17 mouse cellular contexts compared by ENCODE assay signal in genomic region chr13:108337340-108337739, GRCm38 (mm10).
"Had no signal": no experiment of that assay in that cellular context is flagged by ENCODE, and none has a peak within 500 bp of the region (broad histone marks: within the 10 kb centered on the region; RNA-seq: fewer than 3 reads in every experiment).

No protein-coding gene starts in this region.

- H3K27ac ChIP-seq: lung, embryonic 15.5 days; macrophage; midbrain, embryonic 13.5 days; midbrain, embryonic 15.5 days; neural tube, embryonic 12.5 days; stomach, embryonic 15.5 days; stomach, postnatal 0 days had no signal

- H3K9me3 ChIP-seq: lung, embryonic 15.5 days; megakaryocyte, embryonic 14.5 days; midbrain, embryonic 13.5 days; midbrain, embryonic 15.5 days; neural tube, embryonic 12.5 days; stomach, embryonic 15.5 days had no signal

- H3K36me3 ChIP-seq: midbrain, embryonic 13.5 days; midbrain, embryonic 15.5 days; stomach, embryonic 15.5 days had no signal

- H3K4me1 ChIP-seq: midbrain, embryonic 13.5 days; midbrain, embryonic 15.5 days; neural tube, embryonic 12.5 days had no signal

- H3K27me3 ChIP-seq: lung, embryonic 15.5 days; megakaryocyte, embryonic 14.5 days; midbrain, embryonic 13.5 days; midbrain, embryonic 15.5 days; neural tube, embryonic 12.5 days; stomach, embryonic 15.5 days had no signal

- DNase-seq: liver, postnatal 0 days; lung, adult 2 months; lung, postnatal 14 days; lung, postnatal 36 days; right cerebral cortex, postnatal 14 days; thymus, adult 2 months; thymus, postnatal 25 days; thymus, postnatal 4 days had no signal

- H3K9ac ChIP-seq: liver, postnatal 0 days; lung, embryonic 15.5 days; midbrain, embryonic 13.5 days; midbrain, embryonic 15.5 days; neural tube, embryonic 12.5 days; stomach, embryonic 15.5 days had no signal

- H3K4me2 ChIP-seq: lung, embryonic 15.5 days; midbrain, embryonic 11.5 days; midbrain, embryonic 13.5 days; midbrain, embryonic 15.5 days; neural tube, embryonic 12.5 days; stomach, embryonic 15.5 days had no signal

- H3K4me3 ChIP-seq: lung, embryonic 15.5 days; megakaryocyte, embryonic 14.5 days; midbrain, embryonic 13.5 days; midbrain, embryonic 15.5 days; neural tube, embryonic 12.5 days; stomach, embryonic 15.5 days had no signal
